Mouse (Mus musculus): ENCODE results near the gene Cox6b2. TPM values are rescaled to one million over a fixed set of nuclear protein-coding genes. Genes with fewer than 3 reads are reported as not detected.

Gene Cox6b2
- polyA plus RNA-seq, 1 experiment from 2014 or later = 21.6 TPM

- Histone ChIP-seq H3K27me3 (replicated peaks) (no peaks in the 10 kb centered on the region), H3K4me3 (no peak overlapping the region), H3K4me2 (no peak overlapping the region), H3K27ac (no peak overlapping the region), H3K9ac (no peak overlapping the region), H3K4me1 (no peaks in the 10 kb centered on the region), H3K9me3 (no peaks in the 10 kb centered on the region), H3K36me3 (replicated peaks) (no peaks in the 10 kb centered on the region)
- ATAC-seq (replicated peaks) = no peak
- WGBS = 76% methylated on average over 6 of the region's 6 CpGs
These were observed 19.9 kb downstream of the Cox6b2 start for GRCm38 (mm10) chr7:4732968-4733392.

- WGBS = 85% methylated on average over 5 of the region's 5 CpGs
- no peak overlapping the region for H3K4me3 ChIP-seq
- no peaks in the 10 kb centered on the region for H3K9me3 ChIP-seq
- H3K4me1 ChIP-seq = no peaks in the 10 kb centered on the region
- no peak overlapping the region for H3K27ac ChIP-seq
- H3K4me2 ChIP-seq = no peak overlapping the region
- H3K27me3 ChIP-seq (replicated peaks) = no peaks in the 10 kb centered on the region
- ATAC-seq (replicated peaks) = no peak
- H3K9ac ChIP-seq = no peak overlapping the region
- no peaks in the 10 kb centered on the region for H3K36me3 ChIP-seq (replicated peaks)
These were observed 21.8 kb downstream of the Cox6b2 start for GRCm38 (mm10) chr7:4731090-4731489.

GRCm38 (mm10) chr7:4725169-4725568, 27.7 kb downstream of the Cox6b2 start, which contains the start of gene Tmem150b:
Tmem150b (minus strand) TSS chr7:4725249.
- Histone ChIP-seq H3K27ac (no peak within 1 kb of the TSS), H3K9me3 (no peaks in the 10 kb centered on the region), H3K27me3 (replicated peaks) (no peaks in the 10 kb centered on the region), H3K4me2 (no peak within 1 kb of the TSS), H3K36me3 (replicated peaks) (no peaks in the 10 kb centered on the region), H3K9ac (no peak within 1 kb of the TSS), H3K4me1 (no peaks in the 10 kb centered on the region; the same call in 1 of the 2 replicates), H3K4me3 (no peak within 1 kb of the TSS)
- 85% methylated on average over 7 of the region's 7 CpGs for WGBS
- ATAC-seq (replicated peaks) = no peak

GRCm38 (mm10) chr7:4724359-4724758, 28.5 kb downstream of the Cox6b2 start:
- Histone ChIP-seq H3K4me2 (no peak overlapping the region), H3K9me3 (no peaks in the 10 kb centered on the region), H3K4me1 (no peaks in the 10 kb centered on the region; the same call in 1 of the 2 replicates), H3K27me3 (replicated peaks) (no peaks in the 10 kb centered on the region), H3K27ac (no peak overlapping the region), H3K4me3 (no peak overlapping the region), H3K9ac (no peak overlapping the region), H3K36me3 (replicated peaks) (no peaks in the 10 kb centered on the region)
- ATAC-seq (replicated peaks) = no peak
- WGBS = 84% methylated on average over 3 of the region's 3 CpGs

GRCm38 (mm10) chr7:4723508-4723907, 29.4 kb downstream of the Cox6b2 start:
- no peaks in the 10 kb centered on the region; the same call in 1 of the 2 replicates for H3K4me1 ChIP-seq
- H3K27ac ChIP-seq = no peak overlapping the region
- peak overlapping the region; percentile 26 for H3K4me3 ChIP-seq
- no peaks in the 10 kb centered on the region for H3K9me3 ChIP-seq
- H3K27me3 ChIP-seq (replicated peaks) = no peaks in the 10 kb centered on the region
- 41% methylated on average over 12 of the region's 12 CpGs for WGBS
- 0 out of 2 replicates have a peak overlapping the region, but pooled peaks have one; percentile 35 for H3K9ac ChIP-seq
- peak; percentile 86 for ATAC-seq (replicated peaks)
- no peaks in the 10 kb centered on the region for H3K36me3 ChIP-seq (replicated peaks)
- H3K4me2 ChIP-seq = peak overlapping the region; percentile 50

GRCm38 (mm10) chr7:4719276-4719675, 33.6 kb downstream of the Cox6b2 start:
- no peak overlapping the region for H3K4me3 ChIP-seq
- H3K4me1 ChIP-seq = no peaks in the 10 kb centered on the region; the same call in 1 of the 2 replicates
- H3K4me2 ChIP-seq = no peak overlapping the region
- H3K27me3 ChIP-seq (replicated peaks) = no peaks in the 10 kb centered on the region
- H3K27ac ChIP-seq = no peak overlapping the region
- H3K9me3 ChIP-seq = no peaks in the 10 kb centered on the region
- no peak overlapping the region for H3K9ac ChIP-seq
- no peak for ATAC-seq (replicated peaks)
- peaks cover 10% of the 10 kb centered on the region for H3K36me3 ChIP-seq (replicated peaks)
- 92% methylated on average over 3 of the region's 3 CpGs for WGBS

- H3K27me3 ChIP-seq (replicated peaks) = no peaks in the 10 kb centered on the region
- peaks cover 31% of the 10 kb centered on the region for H3K36me3 ChIP-seq (replicated peaks)
These were observed 35.9 kb downstream of the Cox6b2 start for GRCm38 (mm10) chr7:4716955-4717354.

GRCm38 (mm10) chr7:4712594-4712993, 40.3 kb downstream of the Cox6b2 start:
- no peaks in the 10 kb centered on the region for H3K9me3 ChIP-seq
- H3K4me1 ChIP-seq = no peaks in the 10 kb centered on the region
- no peak overlapping the region for H3K4me3 ChIP-seq
- peaks cover 67% of the 10 kb centered on the region for H3K36me3 ChIP-seq (replicated peaks)
- H3K27me3 ChIP-seq (replicated peaks) = no peaks in the 10 kb centered on the region
- H3K9ac ChIP-seq = no peak overlapping the region
- WGBS = 82% methylated on average over 3 of the region's 3 CpGs
- no peak overlapping the region for H3K4me2 ChIP-seq
- no peak for ATAC-seq (replicated peaks)
- no peak overlapping the region for H3K27ac ChIP-seq

More at GRCm38 (mm10) chr7:4716955-4717354, 35.9 kb downstream of the Cox6b2 start:
- ATAC-seq (replicated peaks) = no peak
- 74% methylated on average over 6 of the region's 6 CpGs for WGBS
- Histone ChIP-seq H3K9ac (no peak overlapping the region), H3K4me2 (no peak overlapping the region), H3K9me3 (no peaks in the 10 kb centered on the region), H3K27ac (no peak overlapping the region), H3K4me3 (no peak overlapping the region), H3K4me1 (no peaks in the 10 kb centered on the region)

- peaks cover 57% of the 10 kb centered on the region for H3K36me3 ChIP-seq (replicated peaks)
- 26% methylated on average over 18 of the region's 18 CpGs for WGBS
- no peak for ATAC-seq (replicated peaks)
- no peaks in the 10 kb centered on the region for H3K9me3 ChIP-seq
- no peak overlapping the region for H3K9ac ChIP-seq
- no peak overlapping the region for H3K4me3 ChIP-seq
- H3K27ac ChIP-seq = no peak overlapping the region
- no peaks in the 10 kb centered on the region for H3K27me3 ChIP-seq (replicated peaks)
- H3K4me2 ChIP-seq = no peak overlapping the region
- H3K4me1 ChIP-seq = no peaks in the 10 kb centered on the region
These were observed 47.8 kb downstream of the Cox6b2 start for GRCm38 (mm10) chr7:4705098-4705497.

- Histone ChIP-seq H3K9me3 (no peaks in the 10 kb centered on the region), H3K9ac (no peak overlapping the region), H3K4me2 (no peak overlapping the region), H3K4me1 (no peaks in the 10 kb centered on the region), H3K36me3 (replicated peaks) (peaks cover 52% of the 10 kb centered on the region), H3K4me3 (no peak overlapping the region), H3K27ac (no peak overlapping the region), H3K27me3 (replicated peaks) (no peaks in the 10 kb centered on the region)
- ATAC-seq (replicated peaks) = no peak
- WGBS = 94% methylated on average over 7 of the region's 7 CpGs
These were observed 49.7 kb downstream of the Cox6b2 start for GRCm38 (mm10) chr7:4703195-4703594.

- Histone ChIP-seq H3K9ac (no peak overlapping the region), H3K4me3 (no peak overlapping the region), H3K4me2 (no peak overlapping the region), H3K27me3 (replicated peaks) (no peaks in the 10 kb centered on the region), H3K36me3 (replicated peaks) (peaks cover 50% of the 10 kb centered on the region), H3K4me1 (no peaks in the 10 kb centered on the region), H3K27ac (no peak overlapping the region), H3K9me3 (no peaks in the 10 kb centered on the region)
- WGBS = 34% methylated on average over 8 of the region's 8 CpGs
- no peak for ATAC-seq (replicated peaks)
These were observed 50.6 kb downstream of the Cox6b2 start for GRCm38 (mm10) chr7:4702334-4702733.

Measured in midbrain, embryonic 15.5 days (tissue).